Mouse (Mus musculus) MN1 (cell line): ENCODE results near the gene Lat.
A peak's percentile ranks its signal among the peaks of the same experiment; 100 is the strongest.
"Not testable (repeated sequence)": the region's sequence is repeated elsewhere in the genome, so short reads cannot be mapped to it uniquely, and the experiment has no call there.

Experiments
- DNase-seq: peaks from one replicate; pipeline ENCODE4 v3.0.0-alpha.2; 2016; ENCODE audit warnings: low spot score

The Lat gene

GRCm38 (mm10) chr7:126369393-126369792 lies at the start of gene Lat:
TSS of gene Lat (minus strand) at chr7:126369570.
- no peak for DNase-seq

DNA sequence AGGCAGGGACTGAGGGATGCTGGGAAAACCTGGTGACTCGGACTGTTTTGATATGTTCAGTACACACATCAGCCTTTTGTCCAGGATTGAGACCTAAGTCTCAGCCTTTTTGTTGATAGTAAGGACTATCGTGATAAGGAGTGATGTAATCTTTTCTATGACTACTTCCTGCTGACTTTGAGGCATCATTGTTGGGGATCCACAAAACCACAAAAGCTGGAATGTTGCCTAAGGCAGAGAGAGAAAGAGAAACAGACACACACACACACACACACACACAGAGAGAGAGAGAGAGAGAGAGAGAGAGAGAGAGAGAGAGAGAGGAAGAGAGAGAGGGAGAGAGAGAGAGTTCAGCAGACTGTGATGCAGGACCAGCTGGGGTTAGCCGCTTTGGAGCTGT lies 49.1 kb upstream of the Lat start:
- DNase-seq: no peak

GRCm38 (mm10) chr7:126417606-126418005 lies 48.2 kb upstream of the Lat start:
- no peak for DNase-seq

GRCm38 (mm10) chr7:126417045-126417444 lies 47.7 kb upstream of the Lat start:
- no peak for DNase-seq

- DNase-seq: no peak
Observed at GRCm38 (mm10) chr7:126416615-126417014, 47.2 kb upstream of the Lat start.

GRCm38 (mm10) chr7:126414725-126415124 lies 45.4 kb upstream of the Lat start, which contains the start of gene Cd19:
TSS of gene Cd19 (minus strand) at chr7:126414889.
- DNase-seq: no peak

DNA sequence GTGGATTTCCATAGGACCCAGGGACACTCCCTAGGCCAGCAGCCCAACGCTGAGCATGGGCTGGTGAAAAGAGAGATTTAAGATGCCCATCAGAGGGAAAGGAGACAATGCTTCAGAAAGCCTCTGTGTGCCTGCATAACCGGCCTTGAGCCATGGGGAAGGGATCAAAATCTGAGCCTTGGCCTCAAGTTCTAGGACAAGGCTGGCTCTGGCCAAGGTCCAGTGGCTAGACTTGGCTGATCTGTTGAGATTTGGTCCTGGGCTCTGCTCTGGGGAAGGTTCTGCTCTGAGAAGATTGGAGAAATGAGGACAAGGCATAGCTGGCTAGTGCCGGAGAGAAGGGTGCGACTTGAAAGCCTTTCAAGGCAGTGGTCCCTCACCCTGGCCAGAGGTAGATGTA lies 41.7 kb upstream of the Lat start:
- DNase-seq: no peak

GRCm38 (mm10) chr7:126408686-126409085 lies 39.3 kb upstream of the Lat start:
- DNase-seq: no peak

GRCm38 (mm10) chr7:126402518-126402917 lies 33.1 kb upstream of the Lat start:
- not testable (repeated sequence) for DNase-seq

DNA sequence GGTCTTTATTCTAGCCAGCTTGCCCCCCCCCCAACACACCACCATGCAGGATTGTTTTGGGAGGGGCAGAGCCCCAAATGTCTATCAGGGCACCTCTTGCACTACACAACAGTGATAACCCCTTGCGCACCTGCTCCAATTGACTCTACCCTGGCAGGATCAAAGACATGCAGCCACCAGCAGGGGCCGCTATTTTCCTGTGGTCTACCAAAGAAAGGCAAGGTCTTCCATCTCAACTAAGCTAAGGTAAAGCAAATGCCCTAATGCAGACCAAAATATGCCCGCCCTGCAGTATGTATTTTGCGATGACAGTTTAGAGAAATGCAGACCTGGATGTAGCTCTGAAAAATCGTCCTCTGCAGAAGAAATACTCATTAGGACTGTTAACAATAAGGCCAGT lies 30.2 kb upstream of the Lat start:
- peak; percentile 80 for DNase-seq

GRCm38 (mm10) chr7:126397822-126398221 lies 28.5 kb upstream of the Lat start:
- no peak for DNase-seq

DNA sequence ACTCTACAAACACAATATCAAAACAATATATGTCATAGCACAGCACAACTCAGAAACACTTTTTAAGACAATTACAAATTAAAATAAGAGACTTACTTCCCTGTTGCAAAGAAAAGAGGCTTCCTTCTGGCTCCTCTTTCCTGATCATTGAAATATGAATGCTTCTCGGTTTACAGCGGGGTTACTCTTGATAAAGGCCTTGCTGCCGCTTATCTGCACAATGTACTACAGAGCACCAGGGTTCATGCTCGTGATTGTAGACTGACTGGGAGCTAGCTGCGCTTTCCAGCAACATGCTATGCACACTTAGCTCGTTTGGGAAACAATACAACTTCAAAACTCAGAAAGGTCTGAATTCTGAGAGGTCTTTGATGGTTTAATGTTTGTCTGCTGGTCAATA lies 27.9 kb upstream of the Lat start:
- DNase-seq: no peak

DNA sequence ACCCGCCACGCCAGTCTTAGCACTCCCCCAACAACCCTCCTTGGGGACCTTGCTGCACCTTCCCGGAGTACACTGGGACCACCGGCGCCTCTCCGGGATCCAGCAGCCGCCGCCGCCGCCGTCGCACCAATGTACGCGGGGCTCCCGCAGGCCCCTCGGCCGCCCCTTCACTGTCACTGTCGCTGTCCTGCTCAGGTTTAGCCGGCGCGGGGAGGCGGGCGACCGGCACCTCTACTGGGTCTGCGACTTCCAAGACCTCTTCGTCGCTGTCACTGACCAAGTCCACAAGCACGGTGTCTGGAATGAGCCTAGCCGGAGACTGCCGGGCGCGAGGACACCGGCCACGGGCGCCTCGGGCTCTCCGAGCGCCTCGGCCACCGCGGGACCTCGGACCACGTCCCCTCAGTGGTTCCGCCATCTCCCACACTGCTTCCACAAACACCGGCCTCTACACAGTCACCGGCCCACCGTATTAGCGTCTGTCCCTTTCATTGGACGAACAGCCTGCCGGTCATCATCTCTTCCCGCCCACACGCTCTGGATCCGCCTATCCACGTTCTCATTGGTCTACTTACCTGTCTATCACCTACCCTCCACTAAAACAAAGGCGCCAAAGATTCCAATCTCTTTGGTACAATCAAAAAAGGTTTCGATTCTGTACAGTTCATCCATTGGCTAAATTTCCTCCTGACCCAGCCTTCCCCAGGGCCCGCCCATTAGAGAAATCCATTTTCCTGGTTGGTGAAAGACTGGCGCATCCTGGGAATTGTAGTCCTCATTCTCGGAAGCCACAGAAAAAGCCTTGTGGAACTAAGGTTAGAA lies 27.1 kb upstream of the Lat start, which contains the start of gene Nfatc2ip:
Gene Nfatc2ip (minus strand): TSS at position 440 of the 822 bp plus-strand sequence.
- peak; percentile 99 for DNase-seq

DNA sequence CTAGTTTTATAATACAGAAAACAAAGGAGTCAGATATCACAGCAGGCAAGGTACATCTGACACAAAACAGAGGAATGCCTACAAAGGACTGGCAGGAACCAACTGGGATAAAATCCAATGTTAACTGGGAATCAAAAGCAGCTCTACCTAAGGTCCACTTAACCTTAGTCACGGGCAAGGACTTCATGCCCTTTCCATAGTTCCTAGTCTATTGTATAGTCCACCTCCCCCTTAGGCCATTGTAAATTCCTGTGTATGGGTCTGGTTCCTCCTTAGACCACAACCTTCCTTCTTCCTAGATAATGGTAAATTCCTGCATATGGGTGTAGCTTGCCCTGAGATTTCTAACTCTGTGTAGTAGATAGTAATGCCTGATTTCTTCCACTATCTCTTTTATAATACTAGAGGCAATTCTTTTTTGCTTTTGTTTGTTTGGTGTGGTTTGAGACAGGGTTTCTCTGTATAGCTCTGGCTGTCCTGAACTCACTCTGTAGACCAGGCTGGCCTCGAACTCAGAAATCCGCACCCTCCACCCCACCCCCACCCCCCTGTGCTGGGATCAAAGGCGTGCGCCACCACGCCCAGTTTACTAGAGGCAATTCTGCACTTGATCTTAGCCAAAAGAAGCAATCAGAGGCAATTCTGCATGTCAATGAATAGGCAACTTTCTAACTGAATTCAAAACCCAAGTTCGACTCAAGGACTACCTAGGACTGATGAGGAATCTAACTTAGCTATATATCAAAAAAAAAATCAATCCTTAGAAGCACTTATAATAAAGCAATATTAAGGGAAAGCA lies 22.9 kb upstream of the Lat start:
- DNase-seq: not testable (repeated sequence)

DNA sequence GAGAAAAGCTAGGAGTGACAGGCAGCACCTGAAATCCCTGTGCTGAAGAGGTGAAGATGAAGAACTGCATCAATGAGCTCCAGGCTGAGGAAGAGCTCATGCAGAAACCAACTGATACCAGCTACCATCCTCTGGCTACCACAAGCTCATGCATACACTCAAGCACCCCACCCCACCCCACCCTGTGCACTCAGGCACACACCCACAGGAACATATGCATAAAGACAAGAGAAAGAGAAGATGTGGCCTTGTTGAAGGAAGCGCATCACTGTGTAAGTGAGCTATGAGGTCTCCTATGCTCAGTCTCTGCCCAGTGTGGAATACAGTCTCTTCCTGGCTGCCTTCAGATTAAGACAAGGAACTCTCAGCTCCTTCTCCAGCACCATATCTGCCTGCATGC lies 18.8 kb upstream of the Lat start:
- no peak for DNase-seq

DNA sequence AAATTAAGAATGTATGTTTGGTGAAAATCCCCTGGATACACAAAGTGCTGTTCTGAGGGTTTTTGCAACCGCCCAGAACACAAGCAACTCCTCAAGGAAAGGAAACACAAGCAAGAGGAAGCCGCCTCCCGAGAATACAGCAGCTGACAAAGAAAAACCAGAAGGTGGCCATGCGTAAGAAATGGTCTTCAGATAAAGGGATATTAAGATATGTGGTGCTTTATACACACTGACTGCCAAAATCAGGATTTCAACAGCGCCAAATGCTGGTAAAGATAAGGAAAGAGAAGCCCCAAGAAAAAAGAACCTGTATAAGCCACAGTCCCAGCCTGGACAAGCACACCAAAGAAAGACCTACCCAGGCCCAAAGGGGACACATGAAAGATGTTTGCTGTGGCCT lies 14.2 kb upstream of the Lat start:
- DNase-seq: no peak

DNA sequence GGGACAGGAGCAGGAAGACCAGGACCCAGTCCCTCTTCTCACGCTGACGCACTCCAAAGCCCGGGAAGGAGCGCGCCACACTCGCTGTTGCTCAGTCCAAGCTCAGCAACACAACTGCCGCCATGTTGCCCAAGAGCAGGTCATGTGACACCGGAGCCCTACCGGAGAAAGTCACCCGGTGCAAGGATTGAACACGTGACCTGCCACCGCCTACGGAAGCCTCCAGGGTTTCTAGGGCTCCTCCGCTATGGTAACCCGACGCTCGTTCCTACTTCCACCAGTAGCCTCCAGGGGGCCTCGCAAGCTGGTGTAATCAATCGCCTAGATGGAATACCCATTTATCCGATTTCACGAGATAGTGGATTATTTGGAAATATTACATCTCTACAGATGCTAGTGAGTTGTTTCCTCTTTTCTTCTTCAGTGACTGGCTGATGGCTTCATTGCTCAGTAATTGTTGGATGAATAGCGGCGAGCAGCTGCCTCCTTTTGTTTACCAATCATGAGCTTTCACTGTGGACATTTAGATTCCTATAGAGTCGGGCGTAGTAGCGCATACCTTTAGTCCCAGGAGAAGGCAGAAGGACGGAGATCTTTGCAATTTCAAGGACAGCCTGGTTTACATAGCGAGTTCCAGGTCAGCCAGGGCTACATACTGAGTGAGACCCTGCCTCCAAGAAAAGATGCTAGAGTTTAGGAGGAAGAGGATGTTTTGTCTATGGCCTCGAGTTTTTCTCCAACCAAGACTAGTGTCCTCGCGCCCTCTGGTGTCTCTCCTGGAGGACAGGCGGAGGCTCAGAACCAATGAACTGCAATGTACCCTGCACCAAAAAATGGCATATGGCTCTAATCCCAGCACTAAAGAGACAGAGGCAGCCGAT lies 8.1 kb upstream of the Lat start, which contains the start of gene Spns1:
Gene Spns1 (minus strand): TSS at position 173 of the 881 bp plus-strand sequence.
- peak; percentile 98 for DNase-seq

- DNase-seq: no peak
Observed at GRCm38 (mm10) chr7:126376903-126377277, 7.5 kb upstream of the Lat start.

- no peak for DNase-seq
Observed at GRCm38 (mm10) chr7:126375012-126375411, 5.6 kb upstream of the Lat start.

- no peak for DNase-seq
Observed at GRCm38 (mm10) chr7:126374526-126374925, 5.2 kb upstream of the Lat start.

DNA sequence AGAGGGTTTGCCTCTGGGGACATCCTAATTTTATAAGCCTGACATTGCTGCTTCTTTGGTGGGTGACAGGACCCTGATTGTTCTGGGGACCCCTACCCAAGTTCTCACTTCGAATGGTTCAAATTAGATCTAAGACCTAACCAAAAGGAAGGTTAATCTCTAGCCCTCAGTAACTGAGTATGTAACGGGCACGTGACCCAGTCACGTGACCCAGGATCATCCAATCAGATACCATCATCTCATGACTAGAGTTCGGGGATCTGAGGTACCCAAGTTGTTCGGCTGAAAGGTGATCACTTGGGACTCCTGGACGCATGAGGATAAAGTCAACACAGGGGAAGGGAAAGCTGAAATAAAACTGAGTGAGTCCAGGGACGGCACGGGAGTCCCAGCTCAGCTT lies 3.6 kb upstream of the Lat start:
- DNase-seq: no peak

GRCm38 (mm10) chr7:126368367-126368766 lies 1.0 kb downstream of the Lat start:
- no peak for DNase-seq
